Mouse (Mus musculus): ENCODE measurements around the gene Olfr47. TPM values are rescaled to one million over a fixed set of nuclear protein-coding genes. Genes with fewer than 3 reads are reported as not detected.
"Not testable (repeated sequence)": the region's sequence is repeated elsewhere in the genome, so short reads cannot be mapped to it uniquely, and the experiment has no call there.

Gene Olfr47
- polyA plus RNA-seq (2014; fragmentation: Nextera tagmentation; extraction: Ambion mirVana) = not detected in 2 replicates

GRCm38 (mm10) chr6:43231255-43231654 is at the start of gene Olfr47:
Gene Olfr47 (plus strand): TSS chr6:43231529.
- not testable (repeated sequence) for H3K4me1 ChIP-seq (replicated peaks; ENCODE audit: control insufficient read depth, insufficient read depth, low read length); ATAC-seq (ENCODE audit: low FRiP score); H3K9me3 ChIP-seq (ENCODE audit: control insufficient read depth, low read length); H3K4me2 ChIP-seq (replicated peaks); H3K4me3 ChIP-seq (replicated peaks; ENCODE audit: low read length); H3K9ac ChIP-seq; H3K36me3 ChIP-seq (replicated peaks; ENCODE audit: control insufficient read depth, insufficient read depth); H3K27ac ChIP-seq; DNase-seq (ENCODE audit: low spot score); H3K27me3 ChIP-seq (ENCODE audit: control insufficient read depth, insufficient read depth, low read length)
- WGBS = 95% methylated on average over 1 of the region's 1 CpGs

- Histone ChIP-seq H3K4me1 (replicated peaks; ENCODE audit: control insufficient read depth, insufficient read depth, low read length) (no peaks in the 10 kb centered on the region), H3K4me2 (replicated peaks) (no peak overlapping the region), H3K27me3 (ENCODE audit: control insufficient read depth, insufficient read depth, low read length) (no peaks in the 10 kb centered on the region), H3K36me3 (replicated peaks; ENCODE audit: control insufficient read depth, insufficient read depth) (no peaks in the 10 kb centered on the region), H3K9me3 (ENCODE audit: control insufficient read depth, low read length) (no peaks in the 10 kb centered on the region), H3K4me3 (replicated peaks; ENCODE audit: low read length) (no peak overlapping the region), H3K9ac (no peak overlapping the region), H3K27ac (no peak overlapping the region)
- DNase-seq (ENCODE audit: low spot score) (no peak), ATAC-seq (ENCODE audit: low FRiP score) (no peak)
- 87% methylated on average over 3 of the region's 3 CpGs for WGBS
These were observed 40.3 kb upstream of the Olfr47 start for GRCm38 (mm10) chr6:43190986-43191385.

- Histone ChIP-seq H3K9me3 (ENCODE audit: control insufficient read depth, low read length) (no peaks in the 10 kb centered on the region), H3K27ac (no peak within 1 kb of the TSS), H3K9ac (no peak within 1 kb of the TSS), H3K27me3 (ENCODE audit: control insufficient read depth, insufficient read depth, low read length) (no peaks in the 10 kb centered on the region), H3K36me3 (replicated peaks; ENCODE audit: control insufficient read depth, insufficient read depth) (no peaks in the 10 kb centered on the region), H3K4me3 (replicated peaks; ENCODE audit: low read length) (no peak within 1 kb of the TSS), H3K4me1 (replicated peaks; ENCODE audit: control insufficient read depth, insufficient read depth, low read length) (no peaks in the 10 kb centered on the region), H3K4me2 (replicated peaks) (no peak within 1 kb of the TSS)
- no peak for ATAC-seq (ENCODE audit: low FRiP score)
- no peak for DNase-seq (ENCODE audit: low spot score)
These were observed 34.5 kb upstream of the Olfr47 start, which contains the start of gene Olfr435 for GRCm38 (mm10) chr6:43196781-43197180. Gene Olfr435 (plus strand): TSS chr6:43197146.

- Histone ChIP-seq H3K4me2 (replicated peaks) (no peak overlapping the region), H3K27me3 (ENCODE audit: control insufficient read depth, insufficient read depth, low read length) (no peaks in the 10 kb centered on the region), H3K27ac (no peak overlapping the region), H3K9me3 (ENCODE audit: control insufficient read depth, low read length) (no peaks in the 10 kb centered on the region), H3K36me3 (replicated peaks; ENCODE audit: control insufficient read depth, insufficient read depth) (no peaks in the 10 kb centered on the region), H3K4me1 (replicated peaks; ENCODE audit: control insufficient read depth, insufficient read depth, low read length) (no peaks in the 10 kb centered on the region), H3K9ac (no peak overlapping the region), H3K4me3 (replicated peaks; ENCODE audit: low read length) (no peak overlapping the region)
- DNase-seq (ENCODE audit: low spot score) (no peak), ATAC-seq (ENCODE audit: low FRiP score) (no peak)
- WGBS = 83% methylated on average over 3 of the region's 3 CpGs
These were observed 33.2 kb upstream of the Olfr47 start for GRCm38 (mm10) chr6:43198094-43198493.

GRCm38 (mm10) chr6:43202786-43203185 is 28.5 kb upstream of the Olfr47 start:
- H3K9me3 ChIP-seq (ENCODE audit: control insufficient read depth, low read length) = no peaks in the 10 kb centered on the region
- H3K27ac ChIP-seq = no peak overlapping the region
- H3K4me3 ChIP-seq (replicated peaks; ENCODE audit: low read length) = no peak overlapping the region
- H3K4me1 ChIP-seq (replicated peaks; ENCODE audit: control insufficient read depth, insufficient read depth, low read length) = no peaks in the 10 kb centered on the region
- H3K9ac ChIP-seq = no peak overlapping the region
- H3K36me3 ChIP-seq (replicated peaks; ENCODE audit: control insufficient read depth, insufficient read depth) = no peaks in the 10 kb centered on the region
- ATAC-seq (ENCODE audit: low FRiP score) (no peak), DNase-seq (ENCODE audit: low spot score) (no peak)
- H3K27me3 ChIP-seq (ENCODE audit: control insufficient read depth, insufficient read depth, low read length) = no peaks in the 10 kb centered on the region
- H3K4me2 ChIP-seq (replicated peaks) = no peak overlapping the region

- Histone ChIP-seq H3K4me3 (replicated peaks; ENCODE audit: low read length) (no peak overlapping the region), H3K9me3 (ENCODE audit: control insufficient read depth, low read length) (no peaks in the 10 kb centered on the region), H3K36me3 (replicated peaks; ENCODE audit: control insufficient read depth, insufficient read depth) (no peaks in the 10 kb centered on the region)
These were observed 26.0 kb upstream of the Olfr47 start for GRCm38 (mm10) chr6:43205355-43205754.

GRCm38 (mm10) chr6:43212873-43213272 is 18.5 kb upstream of the Olfr47 start, which contains the start of gene Olfr434:
Gene Olfr434 (plus strand): TSS chr6:43213021.
- H3K9me3 ChIP-seq (ENCODE audit: control insufficient read depth, low read length); H3K9ac ChIP-seq; ATAC-seq (ENCODE audit: low FRiP score); DNase-seq (ENCODE audit: low spot score); H3K27ac ChIP-seq; H3K4me3 ChIP-seq (replicated peaks; ENCODE audit: low read length); H3K36me3 ChIP-seq (replicated peaks; ENCODE audit: control insufficient read depth, insufficient read depth); H3K4me1 ChIP-seq (replicated peaks; ENCODE audit: control insufficient read depth, insufficient read depth, low read length); H3K27me3 ChIP-seq (ENCODE audit: control insufficient read depth, insufficient read depth, low read length); H3K4me2 ChIP-seq (replicated peaks): not testable (repeated sequence)

More at GRCm38 (mm10) chr6:43205355-43205754, 26.0 kb upstream of the Olfr47 start:
- ATAC-seq (ENCODE audit: low FRiP score) (no peak), DNase-seq (ENCODE audit: low spot score) (no peak)
- no peak overlapping the region for H3K4me2 ChIP-seq (replicated peaks)
- no peaks in the 10 kb centered on the region for H3K27me3 ChIP-seq (ENCODE audit: control insufficient read depth, insufficient read depth, low read length)
- H3K9ac ChIP-seq = no peak overlapping the region
- no peaks in the 10 kb centered on the region for H3K4me1 ChIP-seq (replicated peaks; ENCODE audit: control insufficient read depth, insufficient read depth, low read length)
- H3K27ac ChIP-seq = no peak overlapping the region
- WGBS = 26% methylated on average over 2 of the region's 2 CpGs

GRCm38 (mm10) chr6:43242061-43242460 is 10.7 kb downstream of the Olfr47 start:
- no peaks in the 10 kb centered on the region for H3K4me1 ChIP-seq (replicated peaks; ENCODE audit: control insufficient read depth, insufficient read depth, low read length)
- WGBS = 20% methylated on average over 4 of the region's 4 CpGs
- H3K4me2 ChIP-seq (replicated peaks) = no peak overlapping the region
- H3K36me3 ChIP-seq (replicated peaks; ENCODE audit: control insufficient read depth, insufficient read depth) = no peaks in the 10 kb centered on the region
- DNase-seq (ENCODE audit: low spot score) (peak; percentile 35), ATAC-seq (ENCODE audit: low FRiP score) (no peak)
- H3K9me3 ChIP-seq (ENCODE audit: control insufficient read depth, low read length) = no peaks in the 10 kb centered on the region
- H3K27me3 ChIP-seq (ENCODE audit: control insufficient read depth, insufficient read depth, low read length) = no peaks in the 10 kb centered on the region
- H3K4me3 ChIP-seq (replicated peaks; ENCODE audit: low read length) = no peak overlapping the region
- H3K9ac ChIP-seq = no peak overlapping the region
- H3K27ac ChIP-seq = no peak overlapping the region

- no peak overlapping the region for H3K4me3 ChIP-seq (replicated peaks; ENCODE audit: low read length)
- no peak for DNase-seq (ENCODE audit: low spot score)
- no peaks in the 10 kb centered on the region for H3K36me3 ChIP-seq (replicated peaks; ENCODE audit: control insufficient read depth, insufficient read depth)
- H3K4me2 ChIP-seq (replicated peaks) = no peak overlapping the region
- H3K27ac ChIP-seq = no peak overlapping the region
- H3K9me3 ChIP-seq (ENCODE audit: control insufficient read depth, low read length) = no peaks in the 10 kb centered on the region
- 70% methylated on average over 3 of the region's 3 CpGs for WGBS
- no peak overlapping the region for H3K9ac ChIP-seq
- no peaks in the 10 kb centered on the region for H3K4me1 ChIP-seq (replicated peaks; ENCODE audit: control insufficient read depth, insufficient read depth, low read length)
- no peaks in the 10 kb centered on the region for H3K27me3 ChIP-seq (ENCODE audit: control insufficient read depth, insufficient read depth, low read length)
- ATAC-seq (ENCODE audit: low FRiP score) = no peak
These were observed 16.1 kb downstream of the Olfr47 start for GRCm38 (mm10) chr6:43247396-43247795.

- ATAC-seq (ENCODE audit: low FRiP score) = no peak
These were observed 21.7 kb downstream of the Olfr47 start for GRCm38 (mm10) chr6:43252994-43253393.

More at GRCm38 (mm10) chr6:43252994-43253393, 21.7 kb downstream of the Olfr47 start:
- no peak for DNase-seq (ENCODE audit: low spot score)
- Histone ChIP-seq H3K9me3 (ENCODE audit: control insufficient read depth, low read length) (no peaks in the 10 kb centered on the region), H3K4me3 (replicated peaks; ENCODE audit: low read length) (no peak overlapping the region), H3K4me1 (replicated peaks; ENCODE audit: control insufficient read depth, insufficient read depth, low read length) (no peaks in the 10 kb centered on the region), H3K27ac (no peak overlapping the region), H3K9ac (no peak overlapping the region), H3K4me2 (replicated peaks) (no peak overlapping the region), H3K27me3 (ENCODE audit: control insufficient read depth, insufficient read depth, low read length) (no peaks in the 10 kb centered on the region), H3K36me3 (replicated peaks; ENCODE audit: control insufficient read depth, insufficient read depth) (no peaks in the 10 kb centered on the region)
- WGBS = 88% methylated on average over 1 of the region's 1 CpGs
